ENCODE assay signal across 17 mouse cellular contexts in genomic region chr5:150372956-150373355, GRCm38 (mm10).
DNase-seq lines count a peak whose midpoint lies in the region; ATAC-seq and TF ChIP-seq lines count a peak whose summit lies in the region.
"Had no signal": no experiment of that assay in that cellular context is flagged by ENCODE, and none has a peak within 500 bp of the region (broad histone marks: within the 10 kb centered on the region; RNA-seq: fewer than 3 reads in every experiment).

No protein-coding gene starts in this region.

- no peak overlapping the region for H3K9ac ChIP-seq in heart, embryonic 13.5 days
- no peak overlapping the region for H3K9ac ChIP-seq in heart, adult 2 months (ENCODE audit: low read depth, low read length)
- no peak overlapping the region for H3K9ac ChIP-seq in midbrain, embryonic 14.5 days (replicated peaks; ENCODE audit: low read length)
- H3K9ac ChIP-seq: forebrain, embryonic 13.5 days; forebrain, postnatal 0 days; heart, embryonic 12.5 days; hindbrain, embryonic 15.5 days had no signal

- peak overlapping the region; percentile 39 for H3K27ac ChIP-seq in heart, embryonic 13.5 days (replicated peaks)
- H3K27ac ChIP-seq in heart, adult 2 months: no peak overlapping the region
- 0 out of 2 replicates have a peak overlapping the region, but pooled peaks have one; percentile 2 for H3K27ac ChIP-seq in midbrain, embryonic 10.5 days (replicated peaks)
- H3K27ac ChIP-seq in midbrain, embryonic 14.5 days (replicated peaks; ENCODE audit: low read depth, low read length): no peak overlapping the region
- H3K27ac ChIP-seq: embryonic facial prominence, embryonic 10.5 days; forebrain, embryonic 13.5 days; hindbrain, embryonic 15.5 days had no signal

- no peak for TF ChIP-seq EP300 in heart, adult 2 months (IDR thresholded peaks at IDR 0.05; ENCODE audit: insufficient read depth, low read depth, low read length)

- no peak for ATAC-seq in CD4-positive, CD25-positive, alpha-beta regulatory T cell, adult 4 months
- ATAC-seq in heart, embryonic 13.5 days (ENCODE audit: extremely low read depth, insufficient number of reproducible peaks, low FRiP score, low TSS enrichment): no peak
- ATAC-seq in midbrain, embryonic 14.5 days (ENCODE audit: low FRiP score, low TSS enrichment): no peak
- ATAC-seq: forebrain, embryonic 13.5 days; forebrain, postnatal 0 days had no signal

- no peak for TF ChIP-seq POLR2A in heart, adult 2 months (IDR thresholded peaks at IDR 0.05; ENCODE audit: insufficient read depth, low read depth, low read length)

- H3K9me3 ChIP-seq in heart, embryonic 13.5 days: no peaks in the 10 kb centered on the region
- H3K9me3 ChIP-seq in midbrain, embryonic 10.5 days (replicated peaks): no peaks in the 10 kb centered on the region
- no peaks in the 10 kb centered on the region for H3K9me3 ChIP-seq in midbrain, embryonic 14.5 days (ENCODE audit: control insufficient read depth, low read length)
- H3K9me3 ChIP-seq: embryonic facial prominence, embryonic 10.5 days; forebrain, embryonic 13.5 days; heart, embryonic 12.5 days; hindbrain, embryonic 15.5 days had no signal

- WGBS in heart, embryonic 13.5 days: 77% methylated on average over 3 of the region's 3 CpGs
- WGBS in heart, adult 2 months: 85% methylated on average over 3 of the region's 3 CpGs
- 59% methylated on average over 3 of the region's 3 CpGs for WGBS in midbrain, embryonic 10.5 days
- 58% methylated on average over 3 of the region's 3 CpGs for WGBS in midbrain, embryonic 14.5 days

- no peak for TF ChIP-seq CTCF in heart, adult 2 months (IDR thresholded peaks at IDR 0.05)

- DNase-seq in CD4-positive, CD25-positive, alpha-beta regulatory T cell, adult 2 months (ENCODE audit: low read depth, low spot score): peak; percentile 9
- no peak for DNase-seq in heart, adult 2 months
- DNase-seq in midbrain, embryonic 10.5 days (ENCODE audit: low spot score): no peak
- DNase-seq in midbrain, embryonic 14.5 days: no peak
- DNase-seq in naive thymus-derived CD4-positive, alpha-beta T cell, adult 2 months (ENCODE audit: low read depth): peak; percentile 5
- DNase-seq: B cell, adult 2 months; cerebellum, adult 2 months; cerebellum, postnatal 10 days; forebrain, postnatal 0 days; gastrocnemius, postnatal 14 days; heart, postnatal 14 days had no signal

- H3K4me3 ChIP-seq in heart, embryonic 13.5 days: no peak overlapping the region
- H3K4me3 ChIP-seq in heart, adult 2 months: no peak overlapping the region
- H3K4me3 ChIP-seq in midbrain, embryonic 10.5 days: no peak overlapping the region
- no peak overlapping the region for H3K4me3 ChIP-seq in midbrain, embryonic 14.5 days (replicated peaks; ENCODE audit: low read depth, low read length)
- H3K4me3 ChIP-seq: embryonic facial prominence, embryonic 10.5 days; forebrain, embryonic 13.5 days; heart, embryonic 12.5 days; hindbrain, embryonic 15.5 days had no signal

- H3K27me3 ChIP-seq in heart, embryonic 13.5 days (replicated peaks): no peaks in the 10 kb centered on the region
- no peaks in the 10 kb centered on the region for H3K27me3 ChIP-seq in heart, adult 2 months (ENCODE audit: control insufficient read depth, insufficient read depth, low read length)
- H3K27me3 ChIP-seq in midbrain, embryonic 10.5 days (ENCODE audit: low read depth, poor library complexity, severe bottlenecking): no peaks in the 10 kb centered on the region
- H3K27me3 ChIP-seq in midbrain, embryonic 14.5 days (ENCODE audit: control insufficient read depth, insufficient read depth, low read length): no peaks in the 10 kb centered on the region
- H3K27me3 ChIP-seq: forebrain, embryonic 13.5 days; heart, embryonic 12.5 days; hindbrain, embryonic 15.5 days had no signal

- intact Hi-C loops in heart, adult 2 months (cut with DNase I): no loop called here

- H3K4me1 ChIP-seq in heart, embryonic 13.5 days: peaks cover 27% of the 10 kb centered on the region
- no peaks in the 10 kb centered on the region for H3K4me1 ChIP-seq in heart, adult 2 months (ENCODE audit: control insufficient read depth, insufficient read depth, low read length)
- peaks cover 13% of the 10 kb centered on the region for H3K4me1 ChIP-seq in midbrain, embryonic 10.5 days
- no peaks in the 10 kb centered on the region for H3K4me1 ChIP-seq in midbrain, embryonic 14.5 days (ENCODE audit: control insufficient read depth, insufficient read depth, low read length)
- H3K4me1 ChIP-seq: forebrain, embryonic 13.5 days; hindbrain, embryonic 15.5 days had no signal

- H3K79me2 ChIP-seq in heart, adult 2 months (replicated peaks; ENCODE audit: control insufficient read depth, insufficient read depth, low read length): no peaks in the 10 kb centered on the region

- H3K36me3 ChIP-seq in heart, embryonic 13.5 days: peaks cover 67% of the 10 kb centered on the region
- H3K36me3 ChIP-seq in heart, adult 2 months (ENCODE audit: control insufficient read depth, insufficient read depth, low read length): no peaks in the 10 kb centered on the region
- H3K36me3 ChIP-seq in midbrain, embryonic 10.5 days: no peaks in the 10 kb centered on the region
- peaks cover 33% of the 10 kb centered on the region for H3K36me3 ChIP-seq in midbrain, embryonic 14.5 days (ENCODE audit: control insufficient read depth, insufficient read depth, low read length)
- H3K36me3 ChIP-seq: embryonic facial prominence, embryonic 10.5 days had no signal

- no peak overlapping the region for H3K4me2 ChIP-seq in heart, embryonic 13.5 days
- no peak overlapping the region for H3K4me2 ChIP-seq in midbrain, embryonic 14.5 days (ENCODE audit: low read length)
- H3K4me2 ChIP-seq: forebrain, embryonic 13.5 days; heart, embryonic 12.5 days; hindbrain, embryonic 15.5 days had no signal

Comparison
In these comparisons a context has a peak if more than half of its experiments do, and no peak if none do; other contexts are left out.
1. H3K27ac ChIP-seq: peak in heart, embryonic 13.5 days (single experiment) and midbrain, embryonic 10.5 days (single experiment); none in heart, adult 2 months (single experiment) and midbrain, embryonic 14.5 days (single experiment).
2. DNase-seq: peak in CD4-positive, CD25-positive, alpha-beta regulatory T cell, adult 2 months (single experiment) and naive thymus-derived CD4-positive, alpha-beta T cell, adult 2 months (single experiment); none in heart, adult 2 months (0 of 2), midbrain, embryonic 10.5 days (single experiment) and midbrain, embryonic 14.5 days (single experiment).